Mouse (Mus musculus): ENCODE results near the gene Trip6.

The Trip6 gene

DNA sequence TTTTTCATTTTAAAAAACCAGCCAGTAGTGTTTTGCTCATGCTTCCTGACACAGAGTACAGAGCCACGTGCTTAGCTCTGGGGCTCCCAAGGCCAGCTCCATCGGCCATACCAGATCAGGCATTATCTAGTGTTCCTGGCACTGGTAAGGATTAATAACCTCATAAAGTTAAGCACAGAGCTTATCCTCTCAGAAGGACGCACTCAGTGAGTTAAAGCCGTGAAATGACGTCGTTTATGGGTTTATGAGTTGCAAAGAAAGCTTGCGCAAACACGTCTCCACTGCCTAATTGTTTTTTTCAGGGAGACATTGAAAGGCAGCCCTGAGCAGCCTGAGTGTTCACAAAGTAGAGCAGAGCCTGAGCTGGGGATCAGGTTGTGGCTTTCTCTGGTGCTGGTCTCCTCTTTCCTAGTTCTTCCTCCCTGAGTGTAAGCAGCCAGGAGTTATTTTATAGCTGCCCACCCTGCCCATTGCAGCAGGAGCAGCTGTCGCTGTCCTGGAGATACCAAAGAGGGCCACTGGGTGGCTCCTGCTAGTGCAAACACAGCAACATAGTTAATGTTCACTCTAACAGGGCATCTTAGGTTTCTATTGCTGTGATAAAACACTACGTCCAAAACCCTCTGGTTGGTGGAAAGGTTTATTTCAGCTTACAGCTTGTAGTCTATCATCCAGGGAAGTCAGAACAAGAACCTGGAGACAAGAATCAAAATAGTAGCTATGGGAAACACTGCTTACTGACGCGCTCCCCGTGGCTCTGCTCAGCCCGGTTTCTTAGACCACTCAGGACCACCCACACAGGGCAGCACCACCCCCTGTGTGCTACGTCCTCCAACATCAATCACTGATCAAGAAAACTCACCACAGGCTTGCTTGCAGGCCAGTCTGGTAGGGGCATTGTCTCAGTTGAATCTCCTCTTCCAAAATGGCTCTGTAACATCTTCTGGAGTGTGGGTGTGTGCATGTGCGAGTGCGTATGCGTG, 36.6 kb downstream of the Trip6 start:
- DNase-seq (ENCODE audit: extremely low spot score, low read depth, low spot score), result no peak

DNA sequence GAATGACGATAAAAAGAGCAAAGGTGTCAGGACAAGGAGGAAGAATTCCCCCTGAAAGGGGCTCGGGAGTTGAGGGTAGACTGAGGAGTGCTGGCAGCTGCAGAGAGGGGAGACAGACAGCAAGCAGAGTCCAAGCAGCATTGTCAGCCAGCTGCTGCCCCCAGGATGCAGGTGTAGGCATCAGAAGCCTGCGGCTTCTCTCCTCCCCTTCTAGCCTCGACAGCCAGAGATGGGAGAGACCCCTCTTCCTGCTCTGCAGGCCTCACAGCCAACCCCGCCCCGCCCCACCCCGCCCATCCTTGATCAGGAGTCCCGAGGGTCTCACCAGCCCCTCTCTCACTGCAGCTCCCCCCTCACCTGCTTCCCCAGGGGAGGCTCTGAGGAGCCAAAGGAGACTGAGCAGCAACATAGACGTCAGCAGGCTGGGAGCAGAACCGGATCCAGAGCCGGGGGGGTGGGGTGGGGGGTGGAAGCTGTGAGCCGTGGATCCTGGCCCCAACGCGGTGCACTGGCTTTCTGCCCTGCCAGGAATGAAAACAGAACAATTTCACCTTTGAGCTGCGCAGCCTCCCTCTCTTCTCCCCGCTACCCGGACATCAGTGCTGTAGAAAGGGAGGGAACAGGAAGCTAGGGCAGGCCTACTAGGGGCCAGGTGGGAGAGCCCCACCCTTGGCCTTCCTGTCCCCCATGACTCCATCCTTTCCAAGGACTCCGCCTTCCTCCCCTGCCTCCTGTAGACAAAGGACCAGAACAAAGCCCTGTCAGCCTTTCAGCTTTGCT, 45.9 kb downstream of the Trip6 start:
- no peak for DNase-seq (ENCODE audit: extremely low spot score, low read depth, low spot score)

DNA sequence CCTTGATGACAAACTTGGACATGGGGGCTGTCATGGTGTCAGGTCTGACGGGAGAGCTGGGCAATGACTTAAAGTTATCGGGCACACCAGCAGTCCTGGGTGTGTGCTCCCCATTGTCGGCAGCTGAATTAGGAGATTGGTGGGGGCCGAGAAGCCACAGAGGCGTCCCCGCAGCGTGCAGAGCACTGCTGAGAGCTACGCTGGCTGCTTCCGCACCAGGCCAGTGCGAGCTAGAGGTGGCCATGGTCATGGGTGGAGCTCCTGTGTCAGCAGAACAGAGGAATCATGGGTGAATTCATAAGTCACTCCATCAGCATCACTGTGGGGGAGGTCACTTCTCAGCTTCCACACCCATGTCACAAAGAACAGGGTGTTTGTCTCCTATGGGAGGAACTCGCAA, 49.4 kb downstream of the Trip6 start:
- DNase-seq (ENCODE audit: extremely low spot score, low read depth, low spot score), result no peak

DNA sequence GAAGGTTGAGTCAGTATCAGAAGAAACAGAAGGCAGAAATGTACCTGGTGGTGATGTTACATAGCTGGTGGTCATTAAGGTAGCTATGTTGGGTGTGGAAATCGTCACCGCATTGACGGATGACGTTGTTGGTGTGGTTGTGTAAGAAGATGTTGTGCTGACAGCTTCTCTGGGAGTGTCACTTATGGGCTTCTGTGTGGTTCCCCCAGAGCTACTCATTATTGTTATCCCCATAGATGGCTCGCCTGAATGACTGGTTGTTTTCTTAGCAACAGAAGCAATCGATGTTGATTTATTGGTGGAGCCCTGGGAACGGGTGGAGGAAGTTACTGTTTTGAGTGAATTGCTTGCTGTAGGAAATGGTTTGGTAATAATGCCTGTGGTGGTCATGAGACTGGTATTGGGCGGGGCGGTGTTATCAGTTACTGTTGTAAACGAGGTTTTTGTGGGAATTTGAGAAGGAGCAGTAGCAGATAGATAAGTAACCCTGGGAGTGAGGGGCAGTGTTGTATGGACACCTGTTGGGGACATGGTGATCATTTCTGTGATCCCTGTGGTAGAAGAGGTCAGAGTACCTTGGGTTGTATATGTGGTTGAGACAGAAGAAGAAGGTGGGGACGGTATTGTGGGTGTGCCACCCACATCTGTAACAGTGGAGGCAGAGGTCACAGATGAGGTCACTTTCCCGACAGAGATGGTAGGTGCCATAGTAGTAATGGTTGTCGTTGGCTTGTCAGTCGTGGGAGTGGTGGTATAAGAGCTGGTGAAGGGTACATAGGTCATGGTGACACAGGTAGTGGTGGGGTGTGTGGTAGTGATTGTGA, 50.1 kb downstream of the Trip6 start:
- DNase-seq (ENCODE audit: extremely low spot score, low read depth, low spot score), result no peak

Measured in hindlimb bud, embryonic 11.5 days (tissue).